Mouse (Mus musculus) Patski (cell line): ENCODE measurements at regions not wholly inside any gene's neighbourhood (a gene's known extent, or its start where the extent isn't known, plus 50 kb on each side); places are given as distances from the start of the nearest gene placed in this dataset.
"Not testable (repeated sequence)": the region's sequence is repeated elsewhere in the genome, so short reads cannot be mapped to it uniquely, and the experiment has no call there.

Experiments used
- ATAC-seq: fragments of 100-300 bp; one replicate; pipeline ENCODE4 v1.8.0; 2021
- CTCF ChIA-PET: fragments of 350-600 bp; sonication (Branson Sonifier 250); formaldehyde crosslinking; loops from one replicate; lab custom pipeline; 2022; ENCODE audit warnings: inconsistent platforms; lab: Charles Lee
- POLR2A ChIA-PET: fragments of 350-600 bp; sonication (Branson Sonifier 250); formaldehyde crosslinking; loops from one replicate; lab custom pipeline; 2022; ENCODE audit warnings: antibody characterized with exemption, inconsistent platforms; lab: Charles Lee
- DNase-seq: peaks from one replicate; pipeline ENCODE4 v3.0.0-alpha.2; 2011; ENCODE audit warnings: low read depth, low spot score
- H3K27me3 ChIP-seq: fragments of 371-371 bp; one replicate; pipeline ENCODE4 v1.5.1; 2021
- CTCF ChIP-seq: fragments of 100-300 bp; IDR thresholded peaks from one replicate; pipeline ENCODE4 v1.5.1; 2021
- in situ Hi-C: fragments of 300-500 bp; cut with MboI; formaldehyde crosslinking; loops from 3 replicates; pipeline ENCODE4 v1.11.1; 2018; ENCODE audit warnings: low pct_unique_long_range_greater_than_20kb, mixed read lengths

DNA sequence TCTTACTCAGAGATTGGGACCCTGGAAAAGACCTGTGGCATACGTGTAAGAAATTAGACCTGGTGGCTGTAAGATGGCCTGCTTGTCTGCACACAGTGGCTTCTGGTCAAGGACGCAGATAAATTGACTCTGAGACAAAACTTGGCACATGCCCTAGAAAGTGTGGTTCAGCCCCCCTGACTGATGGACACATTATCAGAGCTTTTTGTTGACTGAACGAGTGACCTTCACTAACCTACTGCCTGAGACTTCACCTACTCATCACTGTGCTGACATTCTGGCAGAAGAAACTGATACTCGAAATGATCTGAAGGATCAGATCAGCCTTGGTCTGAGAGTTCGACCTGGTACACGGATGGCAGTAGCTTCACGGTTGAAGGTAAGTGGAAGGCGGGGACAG, 330.9 kb upstream of the B430218F22Rik start:
- ATAC-seq, in situ Hi-C loops, POLR2A ChIA-PET: not testable (repeated sequence)

GRCm38 (mm10) chr13:118065518-118065917, 320.9 kb upstream of the B430218F22Rik start:
- in situ Hi-C loops: no loop called here
- no peak for TF ChIP-seq CTCF
- POLR2A ChIA-PET: no interaction called here
- DNase-seq (no peak), ATAC-seq (no peak)
- no peaks in the 10 kb centered on the region for H3K27me3 ChIP-seq
- CTCF ChIA-PET: no interaction called here

More for the DNA sequence above, 330.9 kb upstream of the B430218F22Rik start:
- CTCF ChIA-PET, H3K27me3 ChIP-seq, DNase-seq: not testable (repeated sequence)

DNA sequence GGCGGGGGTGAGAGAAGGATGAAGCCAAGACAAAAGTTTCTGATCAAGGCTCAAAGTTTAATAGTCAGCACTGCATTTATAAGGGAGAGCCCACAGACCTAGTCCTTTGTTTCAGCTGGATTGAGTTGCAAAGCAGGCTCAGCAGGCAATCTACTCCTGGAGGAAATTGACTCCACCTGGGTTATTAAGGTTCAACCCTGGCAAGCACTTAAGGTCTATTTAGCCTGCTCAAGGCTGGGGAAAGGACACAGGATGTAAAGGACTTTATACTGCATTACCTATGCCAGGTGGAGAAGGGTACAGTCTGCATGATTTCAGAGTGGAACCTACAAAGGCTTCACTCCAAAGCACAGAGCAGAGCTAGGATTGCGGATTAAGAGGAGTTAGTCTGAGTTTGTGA, 318.4 kb upstream of the B430218F22Rik start:
- ChIA-PET POLR2A (interaction anchor here (0.6 kb wide), 1 partner anchor 76 kb away, joined by 3 read pairs; no protein-coding TSS in a partner anchor), CTCF (no interaction called here)
- no peak for DNase-seq
- ATAC-seq: no peak
- H3K27me3 ChIP-seq: no peaks in the 10 kb centered on the region
- no peak for TF ChIP-seq CTCF
- in situ Hi-C loops: no loop called here

DNA sequence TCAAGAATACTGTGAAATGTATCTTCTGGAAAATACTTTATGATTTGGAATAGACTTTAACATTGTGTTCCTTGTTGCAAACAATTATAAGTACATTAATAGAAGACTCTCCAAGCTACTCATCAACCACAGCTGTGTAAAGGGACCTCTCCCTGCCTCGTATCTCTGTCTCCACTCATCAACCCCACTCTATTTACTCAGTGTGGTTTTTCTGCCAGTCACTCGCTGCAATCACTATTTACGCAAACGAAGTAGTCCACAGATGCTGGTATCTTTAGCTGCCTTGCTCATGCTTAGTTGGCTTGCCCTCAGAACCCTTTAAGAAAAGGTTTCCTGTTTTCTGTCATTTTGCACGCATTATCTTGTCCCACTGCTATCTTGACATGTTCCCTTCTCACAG, 300.1 kb upstream of the B430218F22Rik start:
- POLR2A ChIA-PET: no interaction called here

GRCm38 (mm10) chr13:118086966-118087365, 299.5 kb upstream of the B430218F22Rik start:
- ChIA-PET POLR2A (interaction anchor here (0.6 kb wide), 1 partner anchor 1611 kb away, joined by 3 read pairs; no protein-coding TSS in a partner anchor), CTCF (no interaction called here)
- in situ Hi-C loops: no loop called here
- DNase-seq: no peak
- TF ChIP-seq CTCF: no peak
- no peaks in the 10 kb centered on the region for H3K27me3 ChIP-seq
- ATAC-seq: no peak

More for the DNA sequence above, 300.1 kb upstream of the B430218F22Rik start:
- CTCF ChIA-PET: no interaction called here
- H3K27me3 ChIP-seq: no peaks in the 10 kb centered on the region
- no peak for TF ChIP-seq CTCF
- DNase-seq (no peak), ATAC-seq (no peak)
- in situ Hi-C loops: no loop called here

DNA sequence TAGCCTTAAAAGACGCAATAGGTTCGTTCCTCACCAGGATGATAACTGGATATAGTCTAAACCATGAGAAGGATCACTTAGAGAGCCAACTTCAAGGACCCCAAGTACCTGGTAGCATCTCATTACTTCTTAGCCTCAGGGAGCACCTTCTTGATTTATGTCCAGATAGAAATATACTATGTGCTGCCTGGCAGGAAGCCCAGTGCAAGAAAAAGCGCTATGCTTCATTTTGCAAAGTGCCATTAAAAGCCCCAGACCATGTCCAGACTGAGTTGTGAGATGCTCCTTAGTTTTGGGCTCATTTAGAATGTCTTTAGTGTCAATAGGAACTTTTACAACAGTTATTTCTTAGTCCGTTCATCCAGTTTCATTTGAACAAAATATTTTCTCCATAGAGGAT, 298.3 kb upstream of the B430218F22Rik start:
- no peak for TF ChIP-seq CTCF
- ChIA-PET POLR2A (no interaction called here), CTCF (no interaction called here)
- no peak for ATAC-seq
- in situ Hi-C loops: no loop called here
- no peaks in the 10 kb centered on the region for H3K27me3 ChIP-seq
- no peak for DNase-seq

DNA sequence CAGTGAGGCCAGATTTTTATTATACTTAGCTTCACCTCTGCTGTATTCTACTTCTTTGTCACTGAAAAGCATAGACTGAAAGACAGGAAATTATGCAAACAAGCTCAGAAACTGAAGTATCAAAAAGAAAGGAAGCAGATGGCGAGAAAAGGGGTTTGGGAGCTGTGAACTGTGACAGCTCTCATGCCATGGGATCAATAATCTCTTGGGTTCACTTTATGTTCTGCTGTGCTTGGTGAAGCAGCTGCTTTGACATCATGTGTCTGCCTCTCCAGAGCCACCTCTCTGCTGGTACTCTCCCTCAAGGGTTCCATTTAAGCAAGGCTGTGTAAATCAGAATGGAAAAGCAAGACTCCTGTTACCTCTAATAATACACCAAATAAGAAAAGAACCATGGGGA, 291.3 kb upstream of the B430218F22Rik start:
- ChIA-PET POLR2A (no interaction called here), CTCF (no interaction called here)
- H3K27me3 ChIP-seq: no peaks in the 10 kb centered on the region
- DNase-seq (no peak), ATAC-seq (no peak)
- in situ Hi-C loops: no loop called here
- TF ChIP-seq CTCF: no peak
